Mouse (Mus musculus) E14TG2a.4 (cell line): ENCODE measurements around the gene Gm20388.

Experiments
- CTCF ChIP-seq: conservative IDR thresholded peaks from 2 replicates; pipeline ENCODE4 v1.5.1; 2014; ENCODE audit warnings: low read length
- POU5F1 ChIP-seq: IDR thresholded peaks from 2 replicates; pipeline ENCODE4 v1.6.1; 2014; ENCODE audit warnings: low read length, borderline replicate concordance

GRCm38 (mm10) chr8:122497016-122497734 lies 2586.5 kb downstream of the Gm20388 start:
- TF ChIP-seq CTCF = no peak
- no peak for TF ChIP-seq POU5F1
